Mouse (Mus musculus) A20 (cell line): ENCODE results near the gene Gm5294.

Experiments
- DNase-seq: peaks from one replicate; pipeline ENCODE4 v3.0.0-alpha.2; 2011; ENCODE audit warnings: low read depth, low spot score

The Gm5294 gene

GRCm38 (mm10) chr5:138849682-138850461 is 30.0 kb downstream of the Gm5294 start:
- DNase-seq = peak; percentile 36

GRCm38 (mm10) chr5:138850462-138850844 is 30.6 kb downstream of the Gm5294 start:
- no peak for DNase-seq

GRCm38 (mm10) chr5:138851296-138851780 is 31.5 kb downstream of the Gm5294 start:
- DNase-seq = no peak

GRCm38 (mm10) chr5:138852151-138852550 is 32.3 kb downstream of the Gm5294 start:
- DNase-seq = peak; percentile 8

GRCm38 (mm10) chr5:138853349-138853748 is 33.5 kb downstream of the Gm5294 start:
- DNase-seq = no peak

- DNase-seq = peak; percentile 69
Measured at GRCm38 (mm10) chr5:138857010-138857617, 37.2 kb downstream of the Gm5294 start.

- no peak for DNase-seq
Measured at GRCm38 (mm10) chr5:138857811-138858251, 38.0 kb downstream of the Gm5294 start.

GRCm38 (mm10) chr5:138863681-138864146 is 43.8 kb downstream of the Gm5294 start:
- no peak for DNase-seq

GRCm38 (mm10) chr5:138864166-138864565 is 44.3 kb downstream of the Gm5294 start:
- DNase-seq = no peak

- DNase-seq = no peak
Measured at GRCm38 (mm10) chr5:138864880-138865279, 45.0 kb downstream of the Gm5294 start.

- DNase-seq = no peak
Measured at GRCm38 (mm10) chr5:138865637-138866036, 45.8 kb downstream of the Gm5294 start.
